In the genomic region with DNA sequence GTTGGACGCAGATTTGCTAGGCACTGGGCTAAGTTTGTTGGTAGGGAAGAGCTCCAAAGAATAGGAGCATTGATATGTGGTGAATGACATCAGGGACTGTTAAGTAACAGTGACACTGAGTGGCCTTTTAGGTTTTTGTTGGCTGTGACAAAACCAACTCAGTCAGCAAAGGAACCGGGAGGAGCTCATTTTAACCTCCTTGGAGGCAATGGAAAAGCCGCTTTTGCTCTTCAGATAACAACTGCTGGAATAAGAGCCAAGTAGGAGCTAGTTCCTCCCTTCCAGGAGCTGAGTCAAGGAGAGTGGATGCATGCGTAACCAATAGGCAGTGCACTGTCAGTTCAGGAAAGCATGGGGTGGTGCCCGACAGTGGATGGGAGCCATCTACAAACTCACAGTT, we compare ENCODE assay signal across 22 mouse cellular contexts. TPM values are rescaled to one million over a fixed set of nuclear protein-coding genes. Genes with fewer than 3 reads are reported as not detected.
DNase-seq lines count a peak whose midpoint lies in the region; ATAC-seq and TF ChIP-seq lines count a peak whose summit lies in the region.
"Had no signal": no experiment of that assay in that cellular context is flagged by ENCODE, and none has a peak within 500 bp of the region (broad histone marks: within the 10 kb centered on the region; RNA-seq: fewer than 3 reads in every experiment).

No protein-coding gene starts in this region.

- 69% methylated on average over 5 of the region's 5 CpGs for WGBS in heart, postnatal 0 days

- H3K4me3 ChIP-seq in left cerebral cortex, adult 2 months, result no peak overlapping the region
- no peak overlapping the region for H3K4me3 ChIP-seq in heart, postnatal 0 days (ENCODE audit: low read depth, low read length)
- H3K4me3 ChIP-seq: embryonic facial prominence, embryonic 13.5 days; erythroblast, embryonic 14.5 days; forebrain, embryonic 12.5 days; gastrocnemius, adult 2 months; hindbrain, embryonic 10.5 days; intestine, embryonic 15.5 days; midbrain, embryonic 10.5 days had no signal

- intact Hi-C loops in left cerebral cortex, adult 2 months (cut with DNase I), result no loop called here

- 0 out of 2 replicates have a peak, but pooled peaks cover 3% of the 10 kb centered on the region for H3K36me3 ChIP-seq in heart, postnatal 0 days (replicated peaks; ENCODE audit: control insufficient read depth, insufficient read depth, low read length)

- H3K4me2 ChIP-seq in heart, postnatal 0 days (ENCODE audit: low read depth, low read length), result no peak overlapping the region
- H3K4me2 ChIP-seq: embryonic facial prominence, embryonic 13.5 days; forebrain, embryonic 12.5 days; intestine, embryonic 15.5 days had no signal

- no peaks in the 10 kb centered on the region; the same call in 1 of the 2 replicates for H3K4me1 ChIP-seq in heart, postnatal 0 days (ENCODE audit: control insufficient read depth, insufficient read depth)
- H3K4me1 ChIP-seq: intestine, embryonic 15.5 days had no signal

- no peaks in the 10 kb centered on the region for H3K9me3 ChIP-seq in heart, postnatal 0 days (replicated peaks; ENCODE audit: control insufficient read depth, low read length)
- H3K9me3 ChIP-seq: embryonic facial prominence, embryonic 13.5 days; forebrain, embryonic 12.5 days; hindbrain, embryonic 10.5 days; intestine, embryonic 15.5 days; midbrain, embryonic 10.5 days had no signal

- no peak overlapping the region for H3K9ac ChIP-seq in heart, postnatal 0 days (replicated peaks; ENCODE audit: low read depth, low read length)
- H3K9ac ChIP-seq: embryonic facial prominence, embryonic 13.5 days; forebrain, embryonic 12.5 days; intestine, embryonic 15.5 days had no signal

- TF ChIP-seq EP300 in heart, postnatal 0 days (IDR thresholded peaks at IDR 0.05; ENCODE audit: low read depth), result no peak

- peak; percentile 49 for ATAC-seq in heart, postnatal 0 days (ENCODE audit: insufficient read depth, low read depth)
- no peak for ATAC-seq in megakaryocyte progenitor cell, adult 5-6 weeks (replicated peaks; ENCODE audit: poor library complexity)
- no peak for ATAC-seq in megakaryocyte-erythroid progenitor cell, adult 5-6 weeks (replicated peaks; ENCODE audit: low FRiP score, low TSS enrichment, poor library complexity, severe bottlenecking)
- ATAC-seq: hindbrain, embryonic 16.5 days; intestine, embryonic 15.5 days had no signal

- no peaks in the 10 kb centered on the region for H3K27me3 ChIP-seq in heart, postnatal 0 days (ENCODE audit: control insufficient read depth, insufficient read depth, low read length)
- H3K27me3 ChIP-seq: embryonic facial prominence, embryonic 13.5 days; forebrain, embryonic 12.5 days; intestine, embryonic 15.5 days had no signal

- no peak for TF ChIP-seq CTCF in left cerebral cortex, adult 2 months (IDR thresholded peaks at IDR 0.05)
- no peak for TF ChIP-seq CTCF in heart, postnatal 0 days (IDR thresholded peaks at IDR 0.05; ENCODE audit: low read depth)

- peak overlapping the region; percentile 30 for H3K27ac ChIP-seq in left cerebral cortex, adult 2 months
- no peak overlapping the region for H3K27ac ChIP-seq in heart, postnatal 0 days (ENCODE audit: low read depth)
- H3K27ac ChIP-seq: embryonic facial prominence, embryonic 13.5 days; forebrain, embryonic 12.5 days; gastrocnemius, adult 2 months; intestine, embryonic 15.5 days; midbrain, embryonic 10.5 days had no signal

- DNase-seq in heart, adult 11 months, result peak; percentile 95
- DNase-seq in heart, adult 8-10 months (ENCODE audit: low spot score), result no peak
- no peak for DNase-seq in left cerebral cortex, adult 2 months (ENCODE audit: extremely low spot score in 1 of 2, low spot score in 2 of 2)
- DNase-seq in left cerebral cortex, adult 11 months (ENCODE audit: low spot score), result no peak
- peak; percentile 69 for DNase-seq in heart, postnatal 0 days (ENCODE audit: low spot score)
- DNase-seq: adrenal gland, postnatal 36 days; cerebellum, adult 11 months; cerebellum, postnatal 10 days; gastrocnemius, adult 2 months; kidney, postnatal 25 days; layer of hippocampus, adult 9-11 months; lung, postnatal 4 days; thymus, postnatal 14 days had no signal

RNA-seq across cellular contexts. Expression of a gene that starts 20.8 kb away (rescaled TPM):
- total RNA-seq in heart, adult 8-10 months (2022), result 100 to 1,000 TPM in 2 of 4 experiments, 10 to 100 TPM in 2; 85.6 to 111 (median 98.8) TPM
- total RNA-seq in left cerebral cortex, adult 2 months (2021), result 100 to 1,000 TPM; 197 to 200 TPM
- total RNA-seq in heart, postnatal 0 days (2014; rRNA removed; ENCODE audit: low replicate concordance), result 63.0 and 119 TPM in 2 replicates
- 97.8 and 101 TPM in 2 replicates for polyA plus RNA-seq in heart, postnatal 0 days (2015; fragmentation: Nextera tagmentation; extraction: Ambion mirVana)
- total RNA-seq in megakaryocyte progenitor cell, adult 5-6 weeks (2015), result 60.4 and 75.6 TPM in 2 replicates
- 26.9 and 36.0 TPM in 2 replicates for total RNA-seq in megakaryocyte progenitor cell, adult 5-6 weeks (2017)
- 63.4 and 65.1 TPM in 2 replicates for total RNA-seq in megakaryocyte-erythroid progenitor cell, adult 5-6 weeks (2014; fragmentation: Nextera tagmentation)
- total RNA-seq in megakaryocyte-erythroid progenitor cell, adult 5-6 weeks (2017), result 13.8 and 63.5 TPM in 2 replicates

Comparison
In these comparisons a context has a peak if more than half of its experiments do, and no peak if none do; other contexts are left out.
1. DNase-seq: peak in heart, adult 11 months (single experiment) and heart, postnatal 0 days (single experiment); none in heart, adult 8-10 months (single experiment), left cerebral cortex, adult 2 months (0 of 2) and left cerebral cortex, adult 11 months (single experiment).